8 mouse cellular contexts compared by ENCODE assay signal in the genomic region with DNA sequence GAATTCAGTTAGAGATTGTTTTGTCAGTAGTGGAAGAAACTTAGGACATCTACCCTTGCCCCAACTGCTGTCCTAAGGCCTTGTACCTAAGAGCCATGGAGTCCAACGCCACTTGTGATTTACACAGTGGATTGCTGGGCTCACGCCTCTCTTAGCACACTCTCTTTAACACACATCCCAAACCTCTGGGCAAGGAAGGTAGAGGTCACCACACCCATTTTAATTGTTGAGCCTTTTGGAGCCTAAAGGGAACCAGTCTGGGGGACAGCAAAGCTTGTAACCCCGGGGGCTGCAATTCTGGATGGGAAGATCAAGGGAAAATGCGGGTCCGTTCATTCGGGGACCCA. TPM values are rescaled to one million over a fixed set of nuclear protein-coding genes. Genes with fewer than 3 reads are reported as not detected.
DNase-seq lines count a peak whose midpoint lies in the region; ATAC-seq and TF ChIP-seq lines count a peak whose summit lies in the region.

No protein-coding gene starts in this region.

- ATAC-seq in kidney, postnatal 0 days (replicated peaks; ENCODE audit: low FRiP score, low read depth): peak; percentile 46; the same call in 1 of the 2 replicates
- no peak for ATAC-seq in embryonic facial prominence, embryonic 13.5 days (ENCODE audit: insufficient number of reproducible peaks, insufficient read depth, low FRiP score, low TSS enrichment, low read depth)
- peak; percentile 14; the same call in 1 of the 2 replicates for ATAC-seq in intestine, postnatal 0 days
- peak; percentile 67 for ATAC-seq in neural tube, embryonic 12.5 days (ENCODE audit: low FRiP score, low read depth)

- WGBS in kidney, postnatal 0 days: 27% methylated on average over 6 of the region's 6 CpGs
- WGBS in embryonic facial prominence, embryonic 13.5 days: 25% methylated on average over 6 of the region's 6 CpGs
- WGBS in intestine, postnatal 0 days: 24% methylated on average over 6 of the region's 6 CpGs
- WGBS in neural tube, embryonic 12.5 days: 19% methylated on average over 6 of the region's 6 CpGs

- peak overlapping the region; percentile 85 for H3K27ac ChIP-seq in kidney, postnatal 0 days
- peak overlapping the region; percentile 56; the same call in 1 of the 2 replicates for H3K27ac ChIP-seq in embryonic facial prominence, embryonic 13.5 days
- peak overlapping the region; percentile 89 for H3K27ac ChIP-seq in intestine, postnatal 0 days (ENCODE audit: low read depth, low read length)
- H3K27ac ChIP-seq in neural tube, embryonic 12.5 days: peak overlapping the region; percentile 50; the same call in 1 of the 2 replicates

- DNase-seq in kidney, postnatal 0 days (ENCODE audit: low spot score): no peak
- DNase-seq in kidney, adult 9 months: no peak
- no peak for DNase-seq in c-Kit-positive CD71-positive TER-119-positive erythroid progenitor cells, embryonic 14.5 days (ENCODE audit: low spot score)
- DNase-seq in left cerebral cortex, adult 8-10 months (ENCODE audit: low spot score in 2 of 2): no peak
- no peak for DNase-seq in lung, postnatal 10 days

- H3K36me3 ChIP-seq in kidney, postnatal 0 days (ENCODE audit: insufficient read depth, low read length): 0 out of 2 replicates have a peak, but pooled peaks cover 2% of the 10 kb centered on the region
- peaks cover 23% of the 10 kb centered on the region for H3K36me3 ChIP-seq in embryonic facial prominence, embryonic 13.5 days
- H3K36me3 ChIP-seq in intestine, postnatal 0 days (ENCODE audit: control insufficient read depth, insufficient read depth): no peaks in the 10 kb centered on the region
- peaks cover 19% of the 10 kb centered on the region for H3K36me3 ChIP-seq in neural tube, embryonic 12.5 days

- H3K27me3 ChIP-seq in kidney, postnatal 0 days (ENCODE audit: insufficient read depth, low read length): no peaks in the 10 kb centered on the region
- H3K27me3 ChIP-seq in embryonic facial prominence, embryonic 13.5 days: no peaks in the 10 kb centered on the region
- H3K27me3 ChIP-seq in intestine, postnatal 0 days (replicated peaks; ENCODE audit: control insufficient read depth, insufficient read depth, low read length): no peaks in the 10 kb centered on the region
- no peaks in the 10 kb centered on the region for H3K27me3 ChIP-seq in neural tube, embryonic 12.5 days (replicated peaks)

- peak overlapping the region; percentile 78 for H3K4me2 ChIP-seq in kidney, postnatal 0 days (ENCODE audit: low read length)
- H3K4me2 ChIP-seq in embryonic facial prominence, embryonic 13.5 days: peak overlapping the region; percentile 70
- peak overlapping the region; percentile 71 for H3K4me2 ChIP-seq in intestine, postnatal 0 days (replicated peaks; ENCODE audit: low read depth)
- H3K4me2 ChIP-seq in neural tube, embryonic 12.5 days (replicated peaks): peak overlapping the region; percentile 70

- H3K9ac ChIP-seq in kidney, postnatal 0 days (ENCODE audit: low read depth, low read length): peak overlapping the region; percentile 82; the same call in 1 of the 2 replicates
- H3K9ac ChIP-seq in embryonic facial prominence, embryonic 13.5 days: peak overlapping the region; percentile 94
- peak overlapping the region; percentile 58 for H3K9ac ChIP-seq in intestine, postnatal 0 days (ENCODE audit: low read depth, low read length)
- H3K9ac ChIP-seq in neural tube, embryonic 12.5 days: peak overlapping the region; percentile 44; the same call in 1 of the 2 replicates

- 0 out of 2 replicates have a peak, but pooled peaks cover 6% of the 10 kb centered on the region for H3K4me1 ChIP-seq in kidney, postnatal 0 days (replicated peaks; ENCODE audit: insufficient read depth, low read length)
- peaks cover 11% of the 10 kb centered on the region for H3K4me1 ChIP-seq in embryonic facial prominence, embryonic 13.5 days
- H3K4me1 ChIP-seq in intestine, postnatal 0 days (replicated peaks; ENCODE audit: control insufficient read depth, insufficient read depth, low read length): 0 out of 2 replicates have a peak, but pooled peaks cover 9% of the 10 kb centered on the region
- H3K4me1 ChIP-seq in neural tube, embryonic 12.5 days: peaks cover 6% of the 10 kb centered on the region

- H3K9me3 ChIP-seq in kidney, postnatal 0 days (replicated peaks; ENCODE audit: low read length): no peaks in the 10 kb centered on the region
- no peaks in the 10 kb centered on the region for H3K9me3 ChIP-seq in embryonic facial prominence, embryonic 13.5 days
- no peaks in the 10 kb centered on the region for H3K9me3 ChIP-seq in intestine, postnatal 0 days (ENCODE audit: control insufficient read depth)
- H3K9me3 ChIP-seq in neural tube, embryonic 12.5 days: no peaks in the 10 kb centered on the region

- peak overlapping the region; percentile 76 for H3K4me3 ChIP-seq in kidney, postnatal 0 days (replicated peaks; ENCODE audit: low read depth, low read length)
- H3K4me3 ChIP-seq in embryonic facial prominence, embryonic 13.5 days: peak overlapping the region; percentile 82
- peak overlapping the region; percentile 61 for H3K4me3 ChIP-seq in intestine, postnatal 0 days (ENCODE audit: low read depth, low read length)
- H3K4me3 ChIP-seq in neural tube, embryonic 12.5 days: peak overlapping the region; percentile 82

- TF ChIP-seq CTCF in kidney, postnatal 0 days (IDR thresholded peaks at IDR 0.05; ENCODE audit: low read depth): no peak
- TF ChIP-seq CTCF in intestine, postnatal 0 days (IDR thresholded peaks at IDR 0.05; ENCODE audit: low read depth): no peak

RNA-seq across cellular contexts. Expression of gene Cyb5b, which starts 0.4 kb away (rescaled TPM):
- 116 and 126 TPM in 2 replicates for polyA plus RNA-seq in kidney, postnatal 0 days (2015; fragmentation: Nextera tagmentation; extraction: Ambion mirVana)
- 78.5 and 83.4 TPM in 2 replicates for polyA plus RNA-seq in embryonic facial prominence, embryonic 13.5 days (2015; fragmentation: Nextera tagmentation; extraction: Ambion mirVana)
- polyA plus RNA-seq in intestine, postnatal 0 days (2015; fragmentation: Nextera tagmentation; extraction: Ambion mirVana): 93.2 and 103 TPM in 2 replicates
- polyA plus RNA-seq in neural tube, embryonic 12.5 days (2016; fragmentation: Nextera tagmentation; extraction: Ambion mirVana): 124 and 132 TPM in 2 replicates
- 100 to 1,000 TPM; 101 to 106 (median 102) TPM for total RNA-seq in left cerebral cortex, adult 8-10 months (2022)

RNA-seq across cellular contexts. Expression of gene Terf2, which starts 53.7 kb away (rescaled TPM):
- polyA plus RNA-seq in kidney, postnatal 0 days (2015; fragmentation: Nextera tagmentation; extraction: Ambion mirVana): 17.4 and 18.2 TPM in 2 replicates
- 24.7 and 24.8 TPM in 2 replicates for polyA plus RNA-seq in embryonic facial prominence, embryonic 13.5 days (2015; fragmentation: Nextera tagmentation; extraction: Ambion mirVana)
- 11.2 and 12.1 TPM in 2 replicates for polyA plus RNA-seq in intestine, postnatal 0 days (2015; fragmentation: Nextera tagmentation; extraction: Ambion mirVana)
- polyA plus RNA-seq in neural tube, embryonic 12.5 days (2016; fragmentation: Nextera tagmentation; extraction: Ambion mirVana): 20.6 and 21.3 TPM in 2 replicates
- 10 to 100 TPM; 37.2 to 42.3 (median 38.5) TPM for total RNA-seq in left cerebral cortex, adult 8-10 months (2022)

Comparison
In these comparisons a context has a peak if more than half of its experiments do, and no peak if none do; other contexts are left out.
1. H3K9ac ChIP-seq: peak in every context shown above with its lines; median percentile 94 in embryonic facial prominence, embryonic 13.5 days; 82 in kidney, postnatal 0 days; 58 in intestine, postnatal 0 days; 44 in neural tube, embryonic 12.5 days.